Mouse (Mus musculus): ENCODE results near the gene Prkag2. TPM values are rescaled to one million over a fixed set of nuclear protein-coding genes. Genes with fewer than 3 reads are reported as not detected.

The Prkag2 gene
- polyA plus RNA-seq, 1 experiment from 2014 or later = 52.2 TPM

GRCm38 (mm10) chr5:24915119-24915518 is 185.3 kb downstream of the Prkag2 start:
- H3K9me3 ChIP-seq = no peaks in the 10 kb centered on the region
- no peaks in the 10 kb centered on the region for H3K27me3 ChIP-seq (replicated peaks)
- H3K4me1 ChIP-seq (replicated peaks) = no peaks in the 10 kb centered on the region
- no peak for ATAC-seq
- H3K4me3 ChIP-seq (replicated peaks) = no peak overlapping the region
- 65% methylated on average over 5 of the region's 5 CpGs for WGBS
- no peak overlapping the region for H3K27ac ChIP-seq
- H3K36me3 ChIP-seq = no peaks in the 10 kb centered on the region
- H3K9ac ChIP-seq = no peak overlapping the region
- H3K4me2 ChIP-seq (replicated peaks) = no peak overlapping the region

- Histone ChIP-seq H3K4me1 (replicated peaks) (no peaks in the 10 kb centered on the region), H3K9me3 (no peaks in the 10 kb centered on the region), H3K4me3 (replicated peaks) (no peak overlapping the region), H3K27ac (no peak overlapping the region), H3K4me2 (replicated peaks) (no peak overlapping the region), H3K36me3 (no peaks in the 10 kb centered on the region), H3K27me3 (replicated peaks) (no peaks in the 10 kb centered on the region), H3K9ac (no peak overlapping the region)
- no peak for ATAC-seq
- 78% methylated on average over 6 of the region's 6 CpGs for WGBS
Observed at GRCm38 (mm10) chr5:24913656-24914055, 186.8 kb downstream of the Prkag2 start.

DNA sequence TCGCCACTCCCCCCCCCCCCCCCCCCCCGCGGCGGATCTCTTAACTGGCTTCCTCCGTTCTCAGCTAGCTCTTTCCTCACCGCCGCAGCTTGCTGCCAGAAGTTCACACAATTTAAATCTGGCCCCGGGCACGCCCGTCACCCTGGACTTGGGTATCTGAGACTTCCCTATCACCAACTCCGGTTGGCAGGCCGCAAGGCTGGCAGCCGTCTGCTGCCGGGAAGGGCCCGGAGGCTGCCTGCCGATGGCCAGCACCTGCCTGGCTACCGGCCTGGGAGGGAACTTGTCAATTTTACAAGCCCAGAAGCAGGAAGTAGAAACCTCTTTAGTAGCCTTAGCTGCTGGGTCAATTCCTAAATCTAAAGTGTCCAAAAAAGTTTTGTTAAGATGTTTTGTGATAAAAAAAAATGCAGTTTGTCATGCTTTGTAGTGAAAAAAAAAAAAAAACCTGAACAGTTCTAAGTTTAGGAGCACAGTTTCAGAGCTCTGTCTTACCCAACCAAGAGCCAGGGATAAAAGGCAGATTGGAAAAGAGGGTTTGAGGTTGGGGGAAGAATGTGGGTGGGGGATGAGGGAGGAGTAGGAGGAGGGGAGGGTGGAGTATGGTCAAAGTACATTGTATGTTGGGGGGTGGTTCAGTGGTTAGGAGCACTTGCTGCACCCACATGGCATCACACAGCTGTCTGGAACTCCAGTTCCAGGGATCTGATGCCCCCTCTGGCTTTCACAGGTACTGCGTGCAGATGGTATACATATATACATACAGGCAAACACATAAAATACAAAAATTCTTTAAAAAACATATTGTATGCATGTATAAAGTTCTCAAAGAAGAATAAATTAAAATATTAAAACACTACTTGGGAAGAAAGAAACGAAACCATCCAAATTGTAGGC is 191.4 kb downstream of the Prkag2 start:
- peaks cover 9% of the 10 kb centered on the region; the same call in 1 of the 2 replicates for H3K4me1 ChIP-seq (replicated peaks)
- peak overlapping the region; percentile 96 for H3K27ac ChIP-seq
- 12% methylated on average over 16 of the region's 19 CpGs for WGBS
- peak overlapping the region; percentile 65 for H3K4me2 ChIP-seq (replicated peaks)
- ATAC-seq = no peak
- H3K4me3 ChIP-seq (replicated peaks) = peak overlapping the region; percentile 87
- H3K9ac ChIP-seq = peak overlapping the region; percentile 91
- H3K9me3 ChIP-seq = no peaks in the 10 kb centered on the region
- no peaks in the 10 kb centered on the region for H3K27me3 ChIP-seq (replicated peaks)
- no peaks in the 10 kb centered on the region for H3K36me3 ChIP-seq

GRCm38 (mm10) chr5:24908141-24908819 is 192.2 kb downstream of the Prkag2 start:
- Histone ChIP-seq H3K9me3 (no peaks in the 10 kb centered on the region), H3K4me3 (replicated peaks) (peak overlapping the region; percentile 87), H3K4me2 (replicated peaks) (peak overlapping the region; percentile 65), H3K9ac (peak overlapping the region; percentile 91), H3K36me3 (no peaks in the 10 kb centered on the region), H3K4me1 (replicated peaks) (peaks cover 9% of the 10 kb centered on the region), H3K27me3 (replicated peaks) (no peaks in the 10 kb centered on the region), H3K27ac (peak overlapping the region; percentile 96)
- peak; percentile 95 for ATAC-seq
- WGBS = under 1% methylated on average over 62 of the region's 87 CpGs

DNA sequence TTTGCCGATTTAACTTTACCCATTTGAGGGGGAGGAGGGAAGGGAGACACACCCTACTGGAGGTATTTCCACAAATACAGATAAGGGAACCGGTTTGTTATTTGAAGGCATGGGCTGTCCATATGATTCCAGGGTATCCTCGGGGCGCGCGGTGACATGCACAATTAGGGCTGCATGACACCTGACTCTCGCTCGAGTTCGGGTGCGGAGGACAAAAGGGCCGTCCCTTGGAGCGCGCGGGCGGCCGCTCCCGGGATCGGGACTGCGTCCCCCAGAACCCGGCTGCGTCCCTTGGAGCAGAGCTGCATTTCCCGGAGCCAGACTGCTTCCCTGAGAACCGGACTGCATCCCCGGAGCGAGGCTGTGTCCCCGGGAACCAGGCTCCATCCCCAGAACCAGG is 192.7 kb downstream of the Prkag2 start:
- ATAC-seq = peak; percentile 46
- Histone ChIP-seq H3K36me3 (no peaks in the 10 kb centered on the region), H3K9ac (peak overlapping the region; percentile 91), H3K27ac (peak overlapping the region; percentile 96), H3K9me3 (no peaks in the 10 kb centered on the region), H3K4me3 (replicated peaks) (peak overlapping the region; percentile 87), H3K4me1 (replicated peaks) (peaks cover 9% of the 10 kb centered on the region), H3K27me3 (replicated peaks) (no peaks in the 10 kb centered on the region), H3K4me2 (replicated peaks) (peak overlapping the region; percentile 65)
- WGBS = under 1% methylated on average over 26 of the region's 26 CpGs

DNA sequence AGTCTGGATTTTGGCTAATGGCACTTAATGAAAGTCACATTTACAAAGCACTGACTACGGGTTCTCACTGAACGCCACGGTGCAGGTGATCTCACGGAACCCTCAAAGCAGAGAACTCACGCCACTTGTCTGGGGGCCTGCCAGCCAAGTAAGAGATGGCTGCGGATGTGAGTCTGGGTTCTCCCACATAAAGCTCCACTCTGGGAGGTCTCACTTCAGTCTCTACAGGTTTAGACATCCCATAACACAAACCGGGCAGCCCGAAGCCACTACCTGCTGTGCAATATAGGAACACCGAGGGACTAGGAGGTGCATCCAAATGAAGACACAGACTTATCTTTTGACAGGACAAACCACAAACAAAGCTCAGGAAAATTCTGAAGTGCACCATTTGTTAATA is 193.6 kb downstream of the Prkag2 start:
- Histone ChIP-seq H3K27ac (no peak overlapping the region), H3K9ac (0 out of 2 replicates have a peak overlapping the region, but pooled peaks have one; percentile 91), H3K9me3 (no peaks in the 10 kb centered on the region), H3K4me3 (replicated peaks) (peak overlapping the region; percentile 87), H3K36me3 (no peaks in the 10 kb centered on the region), H3K27me3 (replicated peaks) (no peaks in the 10 kb centered on the region), H3K4me1 (replicated peaks) (peaks cover 9% of the 10 kb centered on the region), H3K4me2 (replicated peaks) (peak overlapping the region; percentile 65)
- no peak for ATAC-seq
- WGBS = 66% methylated on average over 9 of the region's 9 CpGs

DNA sequence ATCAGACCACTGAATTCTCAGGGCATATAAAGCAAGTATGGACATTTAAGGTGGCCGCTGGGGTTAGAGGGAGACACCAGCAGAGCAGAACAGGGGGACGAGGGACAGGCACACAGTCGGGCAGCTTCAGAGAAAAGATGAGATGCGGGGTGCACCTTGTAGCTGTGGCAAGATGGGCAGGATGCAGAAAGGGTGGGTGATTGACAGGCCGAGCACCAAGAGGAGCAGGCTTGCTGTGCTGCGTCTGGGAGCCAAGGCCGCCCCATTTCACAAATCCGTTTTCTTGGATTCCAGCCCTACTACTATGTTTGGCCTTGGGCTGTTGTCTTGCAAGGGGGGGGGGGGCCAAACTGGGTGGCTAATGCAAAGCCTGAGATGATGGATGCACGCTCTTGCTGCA is 195.5 kb downstream of the Prkag2 start:
- Histone ChIP-seq H3K4me1 (replicated peaks) (peaks cover 9% of the 10 kb centered on the region), H3K4me2 (replicated peaks) (no peak overlapping the region), H3K27me3 (replicated peaks) (no peaks in the 10 kb centered on the region), H3K9ac (no peak overlapping the region), H3K4me3 (replicated peaks) (no peak overlapping the region), H3K36me3 (no peaks in the 10 kb centered on the region), H3K9me3 (no peaks in the 10 kb centered on the region), H3K27ac (no peak overlapping the region)
- 85% methylated on average over 9 of the region's 9 CpGs for WGBS
- ATAC-seq = no peak

GRCm38 (mm10) chr5:24904423-24904822 is 196.0 kb downstream of the Prkag2 start:
- H3K27me3 ChIP-seq (replicated peaks) = no peaks in the 10 kb centered on the region

DNA sequence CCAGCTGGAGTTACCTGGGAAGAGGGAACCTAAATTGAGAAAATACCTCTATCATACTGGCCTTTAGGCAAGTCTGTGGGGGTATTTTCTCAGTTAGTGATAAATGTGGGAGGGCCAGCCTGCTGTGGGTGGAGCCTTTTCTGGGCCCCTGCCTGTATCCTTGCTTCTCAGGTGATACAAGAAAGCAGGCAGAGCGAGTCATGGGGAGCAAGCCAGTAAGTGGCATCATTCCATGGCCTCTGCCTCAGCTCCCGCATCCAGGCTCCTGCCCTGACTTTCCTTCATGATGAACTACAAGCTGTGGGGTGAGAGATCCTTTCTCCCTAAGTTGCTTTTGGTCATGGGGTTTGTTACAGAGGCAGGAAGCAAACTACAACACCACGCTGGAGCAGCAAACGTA is 196.4 kb downstream of the Prkag2 start:
- peaks cover 9% of the 10 kb centered on the region for H3K4me1 ChIP-seq (replicated peaks)
- no peaks in the 10 kb centered on the region for H3K27me3 ChIP-seq (replicated peaks)
- H3K9ac ChIP-seq = no peak overlapping the region
- H3K4me2 ChIP-seq (replicated peaks) = no peak overlapping the region
- ATAC-seq = no peak
- no peak overlapping the region for H3K27ac ChIP-seq
- no peak overlapping the region for H3K4me3 ChIP-seq (replicated peaks)
- 78% methylated on average over 4 of the region's 4 CpGs for WGBS
- H3K36me3 ChIP-seq = no peaks in the 10 kb centered on the region
- H3K9me3 ChIP-seq = no peaks in the 10 kb centered on the region

More at GRCm38 (mm10) chr5:24904423-24904822, 196.0 kb downstream of the Prkag2 start:
- Histone ChIP-seq H3K36me3 (no peaks in the 10 kb centered on the region), H3K9me3 (no peaks in the 10 kb centered on the region), H3K27ac (no peak overlapping the region), H3K4me2 (replicated peaks) (no peak overlapping the region), H3K4me3 (replicated peaks) (no peak overlapping the region), H3K9ac (no peak overlapping the region), H3K4me1 (replicated peaks) (peaks cover 9% of the 10 kb centered on the region)
- 86% methylated on average over 8 of the region's 8 CpGs for WGBS
- no peak for ATAC-seq

DNA sequence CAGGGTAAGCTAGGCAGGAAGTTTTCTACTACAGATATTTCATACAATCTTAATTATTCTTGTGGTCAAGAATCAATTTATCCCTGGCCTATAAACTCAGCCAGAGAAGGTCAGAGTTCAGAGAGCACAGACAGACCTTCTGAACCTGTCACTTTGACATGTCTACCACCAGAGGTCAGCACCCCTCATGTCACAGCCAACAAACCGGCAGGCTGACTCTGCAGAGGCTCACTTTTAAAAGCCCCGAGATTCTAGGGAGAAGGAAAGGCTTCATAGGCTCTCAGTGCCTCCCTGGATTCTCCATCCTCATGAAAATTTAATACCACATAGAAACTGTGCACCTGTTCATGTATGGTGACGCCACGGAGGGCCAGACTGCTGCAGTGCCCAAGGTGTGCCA is 197.6 kb downstream of the Prkag2 start:
- H3K4me1 ChIP-seq (replicated peaks) = peaks cover 9% of the 10 kb centered on the region
- no peak overlapping the region for H3K9ac ChIP-seq
- 32% methylated on average over 4 of the region's 4 CpGs for WGBS
- H3K27ac ChIP-seq = no peak overlapping the region
- no peak overlapping the region for H3K4me2 ChIP-seq (replicated peaks)
- H3K4me3 ChIP-seq (replicated peaks) = no peak overlapping the region
- H3K27me3 ChIP-seq (replicated peaks) = no peaks in the 10 kb centered on the region
- H3K36me3 ChIP-seq = no peaks in the 10 kb centered on the region
- no peaks in the 10 kb centered on the region for H3K9me3 ChIP-seq
- ATAC-seq = peak; percentile 37; the same call in 1 of the 2 replicates

- WGBS = 85% methylated on average over 4 of the region's 4 CpGs
- Histone ChIP-seq H3K4me1 (replicated peaks) (0 out of 2 replicates have a peak, but pooled peaks cover 5% of the 10 kb centered on the region), H3K4me3 (replicated peaks) (no peak overlapping the region), H3K27me3 (replicated peaks) (no peaks in the 10 kb centered on the region), H3K4me2 (replicated peaks) (no peak overlapping the region), H3K9ac (no peak overlapping the region), H3K9me3 (no peaks in the 10 kb centered on the region), H3K36me3 (no peaks in the 10 kb centered on the region), H3K27ac (no peak overlapping the region)
- no peak for ATAC-seq
Observed at GRCm38 (mm10) chr5:24895606-24896005, 204.8 kb downstream of the Prkag2 start.

GRCm38 (mm10) chr5:24894814-24895213 is 205.6 kb downstream of the Prkag2 start:
- H3K36me3 ChIP-seq = no peaks in the 10 kb centered on the region
- H3K27ac ChIP-seq = no peak overlapping the region
- H3K27me3 ChIP-seq (replicated peaks) = no peaks in the 10 kb centered on the region
- H3K9me3 ChIP-seq = no peaks in the 10 kb centered on the region
- 76% methylated on average over 1 of the region's 1 CpGs for WGBS
- no peak overlapping the region for H3K4me3 ChIP-seq (replicated peaks)
- H3K9ac ChIP-seq = no peak overlapping the region
- H3K4me1 ChIP-seq (replicated peaks) = 0 out of 2 replicates have a peak, but pooled peaks cover 5% of the 10 kb centered on the region
- H3K4me2 ChIP-seq (replicated peaks) = no peak overlapping the region
- no peak for ATAC-seq
